Mouse (Mus musculus): ENCODE measurements around the gene Olfr1445.

The Olfr1445 gene

GRCm38 (mm10) chr19:12883555-12883954 lies at the start of gene Olfr1445:
Gene Olfr1445 (plus strand): TSS chr19:12883855.
- DNase-seq: no peak

DNA sequence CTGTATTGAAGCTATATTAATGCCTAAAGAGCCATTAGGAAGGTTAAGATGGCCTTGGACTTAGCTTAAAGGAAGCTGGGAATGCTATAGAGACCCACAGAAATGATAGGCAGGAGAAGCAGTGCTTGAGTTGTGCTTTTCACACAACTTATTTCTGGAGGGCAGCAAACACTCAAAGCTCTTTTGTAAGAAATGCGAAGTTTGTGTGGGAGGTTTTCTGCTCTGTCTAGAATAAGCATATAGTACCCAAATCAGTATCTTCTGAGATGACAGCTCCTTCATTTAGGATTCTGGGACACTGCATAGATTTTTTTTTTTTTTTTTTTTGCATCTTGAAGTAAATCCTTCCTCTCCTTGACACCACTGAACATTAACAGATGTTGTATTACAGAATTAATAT lies 45.1 kb upstream of the Olfr1445 start:
- no peak for DNase-seq

- no peak for DNase-seq
Measured at GRCm38 (mm10) chr19:12846382-12846781, 37.3 kb upstream of the Olfr1445 start, which contains the start of gene Gm5244. Gene Gm5244 (plus strand): TSS chr19:12846682.

- DNase-seq: no peak
Measured at GRCm38 (mm10) chr19:12856983-12857382, 26.7 kb upstream of the Olfr1445 start, which contains the start of gene Olfr1444. Gene Olfr1444 (plus strand): TSS chr19:12857283.

DNA sequence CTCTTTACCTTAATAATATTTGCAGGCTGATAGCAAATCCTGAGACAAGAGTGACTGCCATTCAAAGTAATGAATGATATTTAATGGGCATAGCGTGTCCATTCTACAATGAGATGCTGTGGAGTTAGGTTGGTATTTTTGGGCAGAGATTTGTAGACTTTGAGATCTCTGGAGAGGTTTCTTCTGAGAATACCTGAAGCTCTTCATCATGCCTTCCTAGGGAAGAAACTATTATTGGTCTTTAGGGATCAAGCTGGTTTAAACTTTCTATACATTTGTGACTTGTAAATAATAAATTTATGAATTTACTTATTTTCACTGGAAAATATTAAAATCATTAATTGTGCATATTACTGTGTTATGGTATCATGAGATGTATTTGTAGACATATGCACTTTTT lies 9.8 kb downstream of the Olfr1445 start, which contains the start of gene Olfr1446:
Gene Olfr1446, minus strand, starts transcription at position 101 of the 400 bp plus-strand sequence.
- DNase-seq: no peak

- DNase-seq: no peak
Measured at GRCm38 (mm10) chr19:12903643-12904042, 20.0 kb downstream of the Olfr1445 start, which contains the start of gene Olfr1447. Gene Olfr1447 (minus strand): TSS chr19:12903743.

- DNase-seq: no peak
Measured at GRCm38 (mm10) chr19:12924319-12924718, 40.7 kb downstream of the Olfr1445 start, which contains the start of gene Olfr1448. Gene Olfr1448 (minus strand): TSS chr19:12924419.

DNA sequence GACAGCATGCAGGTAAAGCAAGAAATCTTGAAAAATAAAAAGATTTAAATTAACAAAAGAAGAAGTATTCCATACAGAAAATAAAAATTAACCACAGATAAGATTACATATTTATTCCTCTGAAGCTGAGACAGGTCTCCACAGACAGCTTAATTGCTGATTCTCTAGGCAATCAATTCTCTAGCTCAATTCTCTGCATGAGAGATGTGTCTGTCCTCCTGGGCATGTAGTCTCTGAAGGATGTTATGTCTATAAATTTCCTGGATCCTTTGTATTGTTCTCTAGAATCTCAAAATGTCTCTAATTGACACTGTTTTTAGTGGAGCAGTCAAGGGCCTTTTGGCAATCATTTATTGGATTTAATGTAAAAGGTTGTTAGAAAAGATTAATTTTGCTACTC lies 46.9 kb downstream of the Olfr1445 start, which contains the start of gene Olfr1449:
Gene Olfr1449, plus strand, starts transcription at position 301 of the 400 bp plus-strand sequence.
- DNase-seq: no peak
